Mouse (Mus musculus) spleen, postnatal 14 days (tissue): ENCODE results near the gene Mthfd2l.

Source experiments
- DNase-seq, 2 experiments: peaks; one replicate each; pipeline ENCODE4 v3.0.0; 2021 to 2022; ENCODE audit warnings: low spot score in 2 of 2

Mthfd2l gene

DNA sequence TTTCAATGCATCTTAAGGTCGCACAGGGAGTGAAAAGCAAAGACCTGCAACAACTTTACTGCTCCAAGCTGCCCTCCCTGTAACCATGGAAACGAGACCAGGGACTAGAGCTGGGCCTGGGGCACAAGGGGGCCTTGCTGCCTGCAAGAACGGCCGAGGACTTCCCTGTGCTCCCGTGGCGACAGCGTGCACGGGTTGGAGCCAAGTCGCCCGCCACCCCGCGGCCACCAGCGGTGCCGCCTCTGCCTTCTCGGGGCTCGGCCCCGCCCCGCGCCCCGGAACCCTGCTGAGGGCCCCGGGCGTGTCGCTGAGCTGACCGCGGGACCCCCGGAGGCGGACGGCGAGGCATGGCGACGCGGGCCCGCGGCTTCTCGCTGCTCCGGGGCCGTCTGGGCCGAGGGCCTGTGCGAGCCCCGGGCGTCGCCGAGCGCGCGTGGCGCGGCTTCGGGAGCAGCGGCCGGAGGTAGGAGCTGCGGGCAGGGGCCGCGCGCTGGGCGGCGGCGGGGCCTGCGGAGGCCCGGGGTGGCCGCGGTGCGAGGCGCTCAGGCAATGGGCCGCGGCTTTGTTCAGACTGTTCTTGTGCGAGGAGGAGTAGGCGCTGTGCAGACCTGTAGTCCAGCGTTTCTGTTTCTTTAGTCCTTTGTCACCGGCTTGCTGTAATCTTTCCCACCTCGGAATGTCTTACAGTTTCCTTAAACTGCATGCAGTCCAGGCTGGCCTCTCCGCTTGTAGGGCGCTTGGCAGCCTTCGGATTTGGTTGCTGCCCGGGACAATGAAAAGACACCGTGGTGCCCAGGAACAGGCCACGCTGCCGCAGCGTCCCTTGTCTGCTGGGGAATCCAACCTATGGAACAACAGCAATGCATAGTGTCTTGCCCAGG lies at the start of gene Mthfd2l:
Mthfd2l (plus strand) TSS at position 147 of the 881 bp plus-strand sequence.
- DNase-seq, result peak; percentile 50 to 71

DNA sequence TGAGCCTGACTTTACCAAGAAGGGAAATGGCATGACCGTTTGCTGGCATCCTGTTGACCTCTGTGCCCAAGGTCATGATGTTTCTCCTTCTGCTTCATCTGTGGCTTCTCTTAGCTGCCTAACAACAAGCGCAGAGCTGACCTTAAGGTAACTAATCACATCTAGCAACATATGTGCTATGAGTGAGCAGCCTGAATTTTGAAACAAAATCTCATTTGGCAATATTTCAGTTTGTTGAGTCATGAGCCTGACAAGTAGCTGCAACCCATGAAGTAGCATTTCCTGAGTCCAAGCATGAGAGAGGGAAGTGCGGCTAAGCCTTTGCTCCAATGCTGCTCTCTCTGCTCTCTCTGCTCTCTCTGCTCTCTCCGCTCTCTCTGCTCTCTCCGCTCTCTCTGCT lies 49.2 kb upstream of the Mthfd2l start:
- DNase-seq, result no peak

DNA sequence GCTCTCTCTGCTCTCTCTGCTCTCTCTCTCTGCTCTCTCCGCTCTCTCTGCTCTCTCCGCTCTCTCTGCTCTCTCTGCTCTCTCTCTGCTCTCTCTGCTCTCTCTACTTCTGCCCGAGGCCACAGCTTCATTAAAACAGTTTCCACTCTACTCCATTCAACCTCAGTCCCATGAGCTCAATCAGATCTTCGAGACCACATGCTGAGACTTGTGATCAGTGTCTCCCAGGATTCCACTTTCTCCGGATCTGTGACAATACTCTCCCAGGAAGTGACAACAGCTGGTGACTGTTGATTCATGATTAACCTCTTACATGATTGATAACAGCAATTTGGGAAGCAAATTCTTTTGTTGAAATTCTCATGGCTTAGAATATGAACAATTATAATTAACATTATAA lies 48.8 kb upstream of the Mthfd2l start:
- DNase-seq, result no peak

DNA sequence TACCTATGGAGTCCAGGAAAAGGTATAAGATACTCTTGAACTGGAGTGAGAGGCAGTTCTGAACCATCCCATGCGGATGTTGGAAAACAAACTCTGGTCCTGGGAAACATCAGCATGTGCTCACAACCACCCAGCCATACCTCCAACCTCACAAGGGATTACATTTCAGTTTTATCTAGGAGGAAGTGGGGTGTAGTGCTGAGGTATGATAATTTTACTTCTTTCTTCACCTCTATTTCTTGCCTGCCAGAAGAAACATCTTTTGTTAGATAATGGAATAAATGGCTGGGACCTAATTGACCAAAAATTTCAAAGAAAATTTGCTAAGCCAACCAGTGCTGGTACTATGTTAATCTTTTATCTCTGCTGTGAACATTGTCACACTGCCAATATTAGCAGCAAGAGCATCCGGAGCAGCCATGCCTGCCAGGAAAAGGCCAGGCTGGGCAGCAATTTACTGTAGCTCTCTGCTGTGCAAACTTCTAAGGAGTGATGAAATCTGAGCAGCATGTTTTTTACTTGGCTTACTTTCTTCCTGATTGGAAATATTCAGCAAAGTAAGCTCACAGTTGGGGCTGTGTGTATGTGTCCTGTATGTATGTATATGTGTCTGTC lies 46.2 kb upstream of the Mthfd2l start:
- DNase-seq, result no peak

DNA sequence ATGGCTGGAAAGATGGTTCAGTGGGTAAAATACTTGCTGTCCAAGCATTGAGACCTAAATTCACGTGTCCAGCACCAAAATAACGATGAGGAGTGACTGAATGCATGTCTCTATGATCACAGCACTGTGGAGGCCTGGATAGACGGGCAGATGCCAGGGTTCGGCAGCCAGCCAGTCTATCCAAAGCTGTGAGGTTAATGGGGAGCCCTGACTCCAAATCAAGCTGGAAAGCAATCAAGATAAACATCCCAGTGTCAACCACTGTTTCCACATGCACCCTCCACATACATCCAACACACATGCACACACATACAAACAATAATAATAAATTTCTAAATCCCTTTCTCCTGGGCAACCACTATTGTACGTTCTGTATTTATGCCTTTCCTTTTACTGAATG lies 42.3 kb upstream of the Mthfd2l start:
- DNase-seq, result no peak

DNA sequence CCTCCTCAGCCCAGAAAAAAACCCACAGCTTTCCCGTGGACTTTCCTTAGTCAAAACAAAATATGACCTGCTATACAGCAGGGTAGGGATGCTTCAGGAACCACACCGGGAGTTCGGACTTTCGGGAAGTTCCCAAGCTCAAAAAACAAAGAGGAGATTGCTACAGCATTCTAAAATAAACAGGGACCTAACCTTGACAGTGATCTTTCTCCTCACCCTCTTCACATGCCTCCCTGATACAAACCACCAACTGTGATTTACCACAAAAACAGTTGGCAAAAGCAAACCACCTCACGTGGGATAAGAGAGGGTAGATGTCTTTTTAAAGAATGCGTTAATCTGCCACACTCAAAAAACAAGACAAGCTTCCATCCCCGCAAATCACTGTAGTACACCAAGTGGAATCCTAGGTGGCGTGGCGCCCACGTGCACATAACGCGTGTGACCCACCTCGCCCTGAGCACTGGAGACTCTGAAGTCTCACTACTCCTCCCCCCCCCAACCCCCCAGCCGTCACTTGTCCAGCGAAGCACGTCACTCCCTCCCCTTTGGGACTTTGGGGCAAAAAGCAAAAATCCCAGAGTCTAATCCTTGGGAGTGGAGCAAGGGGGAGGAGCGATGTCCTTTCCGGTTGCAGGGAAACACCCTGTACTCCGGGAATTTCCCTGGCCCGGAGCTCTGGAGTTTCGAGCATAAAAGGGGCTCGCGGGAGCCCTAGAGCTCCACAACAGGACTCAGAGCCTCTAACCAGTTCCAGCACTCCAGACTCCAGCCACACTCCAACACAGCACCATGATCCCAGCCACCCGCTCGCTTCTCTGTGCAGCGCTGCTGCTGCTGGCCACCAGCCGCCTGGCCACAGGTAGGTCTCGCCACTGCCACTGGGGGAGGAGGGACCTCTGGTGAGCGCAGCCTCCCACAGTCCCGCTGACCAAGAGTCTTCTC lies 40.1 kb upstream of the Mthfd2l start, which contains the start of gene Cxcl1:
Cxcl1 (plus strand) TSS at position 723 of the 945 bp plus-strand sequence.
- no peak for DNase-seq

DNA sequence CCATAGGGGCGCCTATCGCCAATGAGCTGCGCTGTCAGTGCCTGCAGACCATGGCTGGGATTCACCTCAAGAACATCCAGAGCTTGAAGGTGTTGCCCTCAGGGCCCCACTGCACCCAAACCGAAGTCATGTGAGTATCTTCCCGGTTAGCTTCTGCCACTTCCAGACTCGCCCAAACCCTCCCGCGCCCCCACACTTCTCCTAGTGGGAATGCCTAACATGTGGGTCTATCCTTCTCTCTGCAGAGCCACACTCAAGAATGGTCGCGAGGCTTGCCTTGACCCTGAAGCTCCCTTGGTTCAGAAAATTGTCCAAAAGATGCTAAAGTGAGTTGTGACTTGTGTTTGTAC lies 39.5 kb upstream of the Mthfd2l start:
- DNase-seq, result no peak

DNA sequence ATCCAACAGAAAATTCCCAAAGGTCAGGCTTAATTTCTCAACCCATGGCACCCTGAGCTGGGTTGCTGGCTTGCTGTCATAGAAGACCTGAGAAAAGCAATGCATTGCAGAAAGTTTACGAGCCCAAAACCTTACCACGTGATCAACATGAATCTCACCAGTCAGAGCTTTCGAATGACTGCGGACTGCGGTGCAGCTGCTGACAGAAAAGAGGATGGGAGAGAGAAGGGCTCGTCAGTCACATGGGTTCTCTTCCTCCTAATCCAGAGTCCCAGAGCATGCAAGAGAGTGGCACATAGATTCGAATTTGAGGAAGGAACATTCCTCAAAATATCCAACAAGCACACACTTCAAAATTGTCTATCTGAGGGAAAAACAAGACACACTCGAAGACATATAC lies 36.7 kb upstream of the Mthfd2l start:
- no peak for DNase-seq

DNA sequence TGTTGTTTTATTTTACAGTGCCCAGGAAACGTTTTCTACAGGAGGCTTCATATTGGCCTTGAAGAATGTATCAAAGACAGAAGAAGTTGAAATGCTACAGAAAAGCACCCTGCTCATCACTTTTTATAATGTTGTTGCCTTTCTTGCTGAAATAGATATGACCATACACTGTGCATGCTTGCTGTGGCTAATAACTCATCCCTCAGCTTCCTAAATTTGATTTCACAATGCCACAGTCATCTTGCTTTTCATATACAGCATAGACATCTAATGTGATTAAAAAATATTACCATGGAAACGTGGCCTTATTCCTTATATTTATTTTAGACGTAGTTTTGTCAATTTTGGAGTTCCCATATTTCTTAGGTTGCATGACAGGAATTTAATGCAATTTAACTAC lies 33.5 kb upstream of the Mthfd2l start:
- DNase-seq, result no peak

DNA sequence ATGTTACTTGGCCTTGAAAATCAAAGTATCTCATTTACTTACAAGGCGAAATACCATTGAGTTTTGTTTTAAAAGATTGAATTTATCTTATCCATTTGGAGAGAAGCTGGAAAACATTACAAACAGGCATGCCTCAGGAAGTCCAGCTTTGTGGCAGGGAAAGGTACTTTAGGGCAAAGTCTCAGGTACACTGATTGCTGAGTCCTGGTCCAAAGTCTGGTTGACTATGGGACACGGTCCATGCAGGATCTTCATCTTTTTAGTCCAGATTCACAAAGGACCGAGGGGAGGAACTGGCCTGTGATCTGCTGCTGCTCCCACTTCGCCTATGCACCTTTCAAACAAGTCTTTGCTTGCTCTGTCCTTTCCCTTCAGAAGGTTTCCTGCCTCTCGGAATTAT lies 31.6 kb upstream of the Mthfd2l start:
- no peak for DNase-seq

DNA sequence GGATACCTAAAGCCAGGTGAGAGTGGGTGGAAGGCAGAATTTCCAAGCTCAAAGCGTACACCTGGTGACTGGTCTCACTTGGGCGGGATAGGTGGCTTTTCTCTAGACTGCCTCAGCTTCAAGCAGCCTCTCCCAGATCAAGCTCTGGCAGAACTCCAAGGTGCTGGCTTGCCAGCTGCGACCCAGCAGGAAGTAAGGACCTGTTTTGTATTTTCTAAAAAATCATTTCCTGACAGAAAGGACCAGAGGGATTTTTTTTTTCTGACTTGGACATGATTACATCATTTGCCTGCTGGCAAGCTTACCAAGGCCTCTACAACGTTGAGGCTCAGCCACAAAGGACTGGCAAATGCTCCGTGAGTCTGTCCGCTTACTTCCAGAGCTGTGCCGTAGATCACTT lies 30.8 kb upstream of the Mthfd2l start:
- no peak for DNase-seq

DNA sequence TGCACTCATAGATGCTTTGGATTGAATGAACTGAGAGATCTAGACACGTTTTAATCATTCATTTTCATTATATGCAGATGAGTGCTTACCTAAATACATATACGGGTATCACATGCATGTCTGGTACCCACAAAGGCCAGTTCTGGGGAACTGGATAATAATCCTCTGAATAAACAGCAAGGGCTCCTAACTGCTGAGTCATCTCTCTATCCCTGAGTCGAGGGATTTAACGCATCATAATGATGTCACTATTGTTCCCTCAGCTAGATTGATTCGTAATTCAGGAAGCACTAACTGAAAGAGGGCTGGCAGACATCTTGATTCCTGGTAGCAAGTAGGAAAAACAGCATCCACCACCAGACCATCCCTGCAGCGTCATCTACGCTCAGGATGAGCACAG lies 30.2 kb upstream of the Mthfd2l start:
- DNase-seq, result no peak

DNA sequence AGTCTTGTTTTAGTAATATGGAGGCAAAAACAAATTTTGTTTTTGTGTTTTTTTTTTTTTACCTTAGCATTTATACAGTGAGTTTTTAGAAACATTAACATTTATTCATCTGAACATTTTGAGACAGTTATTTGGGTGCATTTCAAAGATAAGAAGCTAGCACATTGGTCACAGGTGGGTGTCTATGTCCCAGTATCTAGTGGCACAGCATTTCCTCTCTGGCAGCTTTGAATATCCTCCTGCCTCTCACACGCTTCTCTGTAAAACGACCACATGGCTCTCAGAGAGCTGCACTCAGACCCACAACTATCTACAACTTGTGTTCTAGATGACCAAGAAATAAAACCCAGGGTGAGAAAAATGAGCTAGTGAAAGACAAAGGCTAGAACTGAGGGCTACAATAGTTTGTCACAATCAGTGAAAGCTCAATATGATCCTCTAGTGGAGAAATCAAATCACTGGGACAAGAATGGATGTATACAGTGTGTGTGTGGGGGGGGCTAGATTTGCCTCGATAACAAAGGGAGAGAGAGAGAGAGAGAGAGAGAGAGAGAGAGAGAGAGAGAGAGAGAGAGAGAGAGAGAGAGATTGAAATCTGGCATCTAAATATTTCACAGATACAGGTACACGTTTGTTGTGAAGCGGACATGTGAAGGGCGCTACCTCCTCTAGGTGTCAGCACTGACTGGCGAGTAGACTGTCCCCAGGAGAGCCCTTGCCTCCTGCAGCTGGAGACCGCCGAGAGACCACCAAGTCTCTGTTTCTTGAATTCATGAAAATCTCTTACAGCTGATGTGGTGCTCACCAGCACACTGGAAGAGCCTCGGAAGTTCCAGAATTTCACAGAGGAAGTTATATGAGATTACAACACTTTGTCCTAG lies 28.3 kb upstream of the Mthfd2l start:
- DNase-seq, result no peak

DNA sequence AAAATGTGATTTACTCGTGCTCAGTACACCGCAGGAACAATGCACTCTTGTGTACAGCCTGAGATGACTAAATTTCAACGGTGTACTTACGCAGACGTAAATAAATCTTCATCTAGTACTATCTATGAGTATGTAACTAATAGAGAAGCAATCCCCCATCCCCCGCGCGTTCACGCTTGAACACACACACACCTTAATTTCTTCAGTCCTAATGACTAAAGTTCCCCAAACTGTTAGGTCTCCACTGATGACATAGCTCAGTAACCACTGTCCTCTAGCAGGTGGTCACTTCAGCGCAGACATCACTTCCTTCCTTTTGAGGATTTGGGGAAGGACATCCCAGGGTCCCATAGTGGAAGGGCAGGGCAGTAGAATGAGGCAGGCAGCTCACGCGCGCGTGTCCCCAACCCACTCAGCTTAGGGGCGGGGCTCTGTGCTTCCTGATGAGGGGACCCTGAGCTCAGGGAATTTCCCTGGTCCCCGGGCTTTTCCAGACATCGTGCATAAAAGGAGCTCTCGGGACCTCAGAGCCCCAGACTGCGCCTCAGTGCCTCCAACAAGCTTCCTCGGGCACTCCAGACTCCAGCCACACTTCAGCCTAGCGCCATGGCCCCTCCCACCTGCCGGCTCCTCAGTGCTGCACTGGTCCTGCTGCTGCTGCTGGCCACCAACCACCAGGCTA lies 27.4 kb upstream of the Mthfd2l start, which contains the start of gene Cxcl2:
Cxcl2 (plus strand) TSS at position 533 of the 682 bp plus-strand sequence.
- DNase-seq, result no peak

DNA sequence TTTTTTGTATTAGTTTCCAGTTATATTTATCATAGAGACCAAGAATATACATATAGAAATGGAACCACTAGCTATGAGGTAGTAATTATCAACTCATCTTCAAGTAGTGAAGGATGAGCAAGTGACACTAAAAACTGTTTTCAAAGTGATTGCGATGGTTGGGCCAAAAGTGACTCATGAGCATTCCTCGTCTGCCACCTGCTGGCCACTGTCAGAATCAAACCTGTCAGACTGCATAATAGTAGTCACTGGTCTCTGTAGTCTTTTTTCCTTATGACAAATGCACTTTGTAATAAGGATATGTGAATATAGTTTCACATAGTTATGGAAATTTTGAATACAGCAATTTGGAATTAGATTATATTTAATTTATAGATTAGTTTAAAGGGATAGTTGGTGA lies 21.9 kb upstream of the Mthfd2l start:
- DNase-seq, result peak in 1 of 2 experiments; percentile 9

DNA sequence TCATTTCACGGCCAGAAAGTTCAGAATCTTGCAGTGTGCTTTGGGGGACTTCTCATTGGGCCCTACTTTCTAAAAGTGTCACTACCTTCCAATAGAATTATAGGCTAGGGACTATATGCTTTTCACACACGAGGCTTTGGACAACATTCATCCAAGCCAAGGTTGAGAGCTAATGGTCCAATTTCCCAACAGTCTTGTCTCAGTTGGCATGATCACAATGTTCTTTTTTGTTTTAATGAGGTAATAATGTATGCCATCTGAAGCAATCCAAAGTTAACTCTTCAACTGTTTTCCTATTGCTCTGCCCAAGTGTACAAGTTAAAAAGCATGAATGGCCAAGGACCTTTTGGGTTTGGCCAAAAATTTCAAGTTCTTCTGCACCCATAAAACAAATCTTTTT lies 11.4 kb upstream of the Mthfd2l start:
- DNase-seq, result no peak

DNA sequence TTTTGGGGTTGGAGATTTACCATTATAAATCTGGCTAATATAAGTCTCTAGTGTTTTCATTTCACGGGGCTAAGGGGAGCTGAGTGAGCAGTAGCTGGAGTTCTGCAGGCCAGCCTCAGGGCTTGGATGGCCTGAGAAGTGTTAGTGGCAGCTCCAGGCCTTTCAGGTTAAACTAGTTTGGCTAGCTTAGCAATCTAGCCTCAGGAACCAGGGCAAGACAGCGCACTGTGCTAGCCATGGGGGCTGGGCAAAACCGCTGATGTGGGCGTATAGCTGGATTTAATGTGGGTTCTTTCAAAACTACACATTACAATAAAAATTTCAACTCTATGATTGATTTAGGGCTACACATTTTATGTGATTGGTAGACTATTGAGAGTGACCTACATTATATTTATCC lies 8.0 kb upstream of the Mthfd2l start:
- DNase-seq, result no peak

DNA sequence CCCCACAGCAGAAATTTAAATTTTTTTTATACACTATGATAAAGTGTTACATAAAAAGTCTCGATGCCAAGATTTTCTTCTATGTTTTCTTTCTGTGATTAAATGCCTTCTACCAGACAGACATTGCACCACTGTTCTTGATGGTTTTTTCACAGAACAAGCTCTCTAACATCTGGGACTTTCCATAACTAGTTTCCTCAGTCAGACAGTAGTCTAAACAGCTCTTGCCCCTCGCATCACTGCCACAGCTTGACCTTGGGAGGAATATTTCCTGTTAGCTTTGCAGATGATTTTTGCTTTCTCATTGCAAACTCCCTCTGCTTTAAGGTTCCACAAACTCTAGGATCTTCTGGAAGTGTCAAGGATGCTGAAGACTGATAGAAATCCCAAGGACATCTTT lies 371 bp upstream of the Mthfd2l start:
- DNase-seq, result no peak

DNA sequence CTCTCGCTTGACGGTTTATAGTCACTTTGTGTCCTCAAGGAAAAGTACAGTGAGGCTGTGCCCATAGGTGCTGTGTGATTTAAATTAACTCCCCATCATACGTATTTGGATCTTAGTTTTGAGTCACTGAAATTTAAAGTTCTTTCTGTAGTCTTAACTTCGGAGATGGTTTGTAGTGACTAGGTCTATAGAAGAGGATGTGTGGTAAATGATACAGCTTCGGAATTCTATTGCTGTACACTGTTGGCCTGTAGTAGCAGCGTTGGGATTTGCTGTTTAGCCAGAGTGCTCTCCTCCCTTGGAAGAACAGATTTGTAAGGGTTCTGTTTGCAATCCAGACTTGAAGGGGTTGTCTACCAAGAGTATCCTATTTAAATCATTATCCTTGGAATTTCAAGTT lies 994 bp downstream of the Mthfd2l start:
- DNase-seq, result no peak

DNA sequence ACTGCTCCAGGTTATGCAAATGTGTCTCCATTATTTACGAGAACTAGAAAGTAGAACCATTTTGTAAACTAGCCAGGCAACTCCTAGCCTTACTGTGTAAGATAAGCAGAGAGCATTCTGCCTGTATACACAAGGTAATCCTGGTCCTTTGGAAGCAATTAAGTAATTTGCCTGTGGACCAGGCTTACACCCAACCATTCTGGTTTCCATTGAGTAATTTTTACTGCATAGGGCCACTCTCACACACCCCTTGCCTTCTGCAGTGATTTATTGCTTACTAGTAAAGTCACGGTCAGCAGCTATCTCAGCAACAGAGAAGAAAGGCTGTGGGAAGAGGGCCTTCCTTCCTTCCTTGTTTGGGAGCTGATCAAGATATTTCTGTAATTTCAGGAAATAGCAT lies 5.8 kb downstream of the Mthfd2l start:
- DNase-seq, result no peak

DNA sequence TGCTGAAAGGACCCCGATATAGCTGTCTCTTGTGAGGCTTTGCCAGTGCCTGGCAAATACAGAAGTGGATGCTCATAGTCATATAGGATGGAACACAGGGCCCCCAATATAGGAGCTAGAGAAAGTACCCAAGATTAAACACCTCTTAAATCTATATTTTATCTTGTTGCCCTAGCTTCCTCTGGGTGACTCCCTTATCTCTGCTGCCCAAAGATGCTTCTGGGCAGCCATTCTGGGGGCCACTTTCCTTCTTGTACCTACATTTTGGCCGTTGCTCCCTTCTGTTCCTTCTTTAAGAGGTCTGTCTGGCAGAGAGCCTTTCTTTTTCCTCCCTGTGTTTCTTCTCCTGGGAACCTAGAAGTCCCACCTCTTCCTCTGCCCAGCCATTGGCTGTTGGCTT lies 14.5 kb downstream of the Mthfd2l start:
- no peak for DNase-seq
